Mouse (Mus musculus) CH12.LX (cell line): ENCODE results near the gene A3galt2. TPM values are rescaled to one million over a fixed set of nuclear protein-coding genes. Genes with fewer than 3 reads are reported as not detected.

Experiments
- DNase-seq: peaks from one replicate; pipeline ENCODE4 v3.0.0-alpha.2; 2013; ENCODE audit errors: extremely low read depth
- H3K27ac ChIP-seq: 2 replicates; pipeline ENCODE4 v1.5.1; 2012; ENCODE audit warnings: low read depth, mild to moderate bottlenecking, control low read depth, moderate library complexity; ENCODE audit not compliant: insufficient read depth
- H3K27me3 ChIP-seq: replicated peaks from 2 replicates; pipeline ENCODE3; 2012; ENCODE audit warnings: inconsistent platforms
- H3K36me3 ChIP-seq, 2 experiments: replicated peaks in 1 of 2; 2 replicates each; pipeline versions ENCODE3 to v1.6.1; 2012; ENCODE audit warnings: inconsistent platforms in 1 of 2, low read length in 1 of 2, mild to moderate bottlenecking in 1 of 2, mixed read lengths in 1 of 2, moderate library complexity in 1 of 2; ENCODE audit not compliant: control insufficient read depth in 1 of 2, insufficient read depth in 1 of 2
- H3K4me1 ChIP-seq, 2 experiments: 2 replicates each; pipeline ENCODE4 v1.6.1; 2012; ENCODE audit warnings: inconsistent platforms in 1 of 2, moderate library complexity in 1 of 2; ENCODE audit not compliant: insufficient read depth in 2 of 2, control insufficient read depth in 1 of 2
- H3K4me2 ChIP-seq: 2 replicates; pipeline ENCODE4 v1.6.1; 2012; ENCODE audit warnings: low read depth, mild to moderate bottlenecking, control low read depth; ENCODE audit not compliant: poor library complexity, insufficient read depth, severe bottlenecking
- H3K4me3 ChIP-seq, 3 experiments: fragments of 150-350 bp in 1 of 3; sonication (generic) in 1 of 3; replicated peaks in 1 of 3; 2 replicates each; pipeline versions ENCODE3 to v1.5.1; 2011 to 2012; ENCODE audit warnings: low read depth in 2 of 3, low read length in 2 of 3, mild to moderate bottlenecking in 2 of 3, moderate library complexity in 2 of 3, control low read depth in 1 of 3, improper control_type of control experiment in 1 of 3, inconsistent platforms in 1 of 3, mixed read lengths in 1 of 3; ENCODE audit not compliant: poor library complexity in 1 of 3
- H3K79me2 ChIP-seq: replicated peaks from 2 replicates; pipeline ENCODE4 v1.6.1; 2012; ENCODE audit warnings: mild to moderate bottlenecking, moderate library complexity; ENCODE audit not compliant: control insufficient read depth, poor library complexity, insufficient read depth, severe bottlenecking; ENCODE audit errors: extremely low read depth
- H3K9ac ChIP-seq: 2 replicates; pipeline ENCODE4 v1.6.1; 2012; ENCODE audit warnings: low read depth, mild to moderate bottlenecking, control low read depth, moderate library complexity; ENCODE audit not compliant: insufficient read depth
- H3K9me3 ChIP-seq: replicated peaks from 2 replicates; pipeline ENCODE3; 2012; ENCODE audit warnings: low read length, inconsistent platforms, mixed read lengths
- CHD1 ChIP-seq: IDR thresholded peaks from 2 replicates; pipeline ENCODE4 v1.6.1; 2012; ENCODE audit warnings: low read depth, low read length, improper control_type of control experiment, inconsistent platforms
- CHD2 ChIP-seq: IDR thresholded peaks from 2 replicates; pipeline ENCODE4 v1.6.1; 2011; ENCODE audit warnings: low read length, improper control_type of control experiment
- ELF1 ChIP-seq: IDR thresholded peaks from 2 replicates; pipeline ENCODE4 v1.6.1; 2014; ENCODE audit warnings: low read depth, mild to moderate bottlenecking, inconsistent platforms, low read length, improper control_type of control experiment
- EP300 ChIP-seq: IDR thresholded peaks from 2 replicates; pipeline ENCODE4 v1.6.1; 2011; ENCODE audit warnings: low read length, improper control_type of control experiment
- ETS1 ChIP-seq: conservative IDR thresholded peaks from 2 replicates; pipeline ENCODE4 v1.6.1; 2012; ENCODE audit warnings: low read depth, mild to moderate bottlenecking, inconsistent platforms, low read length, improper control_type of control experiment, moderate library complexity
- KAT2A ChIP-seq: IDR thresholded peaks from 2 replicates; pipeline ENCODE4 v1.6.1; 2012; ENCODE audit warnings: low read length, improper control_type of control experiment, inconsistent platforms; ENCODE audit not compliant: insufficient replicate concordance
- MAFK ChIP-seq: IDR thresholded peaks from 2 replicates; pipeline ENCODE4 v1.6.1; 2011; ENCODE audit warnings: low read length, improper control_type of control experiment; ENCODE audit not compliant: insufficient replicate concordance
- MAX ChIP-seq: IDR thresholded peaks from 2 replicates; pipeline ENCODE4 v1.6.1; 2011; ENCODE audit warnings: low read length, improper control_type of control experiment
- NELFE ChIP-seq: IDR thresholded peaks from 2 replicates; pipeline ENCODE4 v1.6.1; 2011; ENCODE audit warnings: low read depth, low read length, improper control_type of control experiment
- POLR2AphosphoS2 ChIP-seq: IDR thresholded peaks from 2 replicates; pipeline ENCODE4 v1.6.1; 2011; ENCODE audit warnings: low read depth, low read length, improper control_type of control experiment
- TCF12 ChIP-seq: IDR thresholded peaks from 2 replicates; pipeline ENCODE4 v1.6.1; 2014; ENCODE audit warnings: low read depth, mild to moderate bottlenecking, inconsistent platforms, low read length, improper control_type of control experiment
- dilution Hi-C: fragments of 300-500 bp; cut with MboI; formaldehyde crosslinking; loops from 2 replicates; pipeline ENCODE4 v1.14.3; 2020; ENCODE audit warnings: low sequenced_read_pairs; ENCODE audit not compliant: extremely low pct_unique_long_range_greater_than_20kb, extremely low pct_ligation_motif_present
- in situ Hi-C: fragments of 300-500 bp; cut with MboI; formaldehyde crosslinking; loops from 3 replicates; pipeline ENCODE4 v1.14.3; 2019; ENCODE audit warnings: low sequenced_read_pairs, low pct_ligation_motif_present, low pct_unique_long_range_greater_than_20kb, mixed read lengths
- polyA plus RNA-seq: library from polyadenylated mRNA; unstranded; fragments of >175 nt; gene quantifications from 2 replicates; pipeline ENCODE4 v1.2.1, GENCODE M21; 2012; ENCODE audit warnings: low read depth; ENCODE audit not compliant: insufficient read length
- total RNA-seq, 2 experiments: library from RNA; depleted of rRNA; stranded (reverse); fragments of 300-350 nt in 1 of 2; fragments of >200 nt in 1 of 2; gene quantifications; 2 replicates each; pipeline ENCODE4 v1.2.3; 2012 to 2014

A3galt2 gene
- total and polyA plus RNA-seq, 3 experiments, result 0.04 to 0.11 TPM; not detected in 1

- dilution Hi-C loops, result no loop called here
- Histone ChIP-seq H3K79me2 (no peaks in the 10 kb centered on the region), H3K27ac (no peak overlapping the region), H3K4me2 (no peak overlapping the region), H3K27me3 (no peaks in the 10 kb centered on the region), H3K36me3 (peaks cover 4 to 49% of the 10 kb centered on the region in 2 experiments), H3K4me1 (peaks cover 13 to 41% of the 10 kb centered on the region in 2 experiments), H3K4me3 (no peak overlapping the region), H3K9ac (no peak overlapping the region), H3K9me3 (no peaks in the 10 kb centered on the region)
- in situ Hi-C loops, result loop anchor here (10.0 kb wide), 3 partner anchors 139 to 369 kb away; no protein-coding TSS in a partner anchor
- TF ChIP-seq MAFK, result no peak
- no peak for TF ChIP-seq CHD1
- 0 out of 2 replicates have a peak, but pooled peaks have one; percentile 12 for TF ChIP-seq CHD2
- DNase-seq, result no peak
These were observed 39.6 kb upstream of the A3galt2 start for GRCm38 (mm10) chr4:128715241-128716204.

- Histone ChIP-seq H3K79me2 (no peaks in the 10 kb centered on the region), H3K9ac (no peak overlapping the region), H3K4me3 (no peak overlapping the region), H3K27me3 (no peaks in the 10 kb centered on the region)
- DNase-seq, result no peak
- TF ChIP-seq ETS1 (no peak), NELFE (no peak), CHD2 (no peak), KAT2A (no peak), ELF1 (no peak), POLR2AphosphoS2 (no peak), EP300 (no peak), MAX (no peak), CHD1 (no peak), TCF12 (no peak)
- TF ChIP-seq, all 38 proteins: peak for 0
- peaks cover 4 to 49% of the 10 kb centered on the region in 2 experiments for H3K36me3 ChIP-seq
- peaks cover 8 to 39% of the 10 kb centered on the region in 2 experiments; a peak in 3 of 4 replicates for H3K4me1 ChIP-seq
- no peak overlapping the region for H3K27ac ChIP-seq
- in situ Hi-C loops, result loop anchor here (10.0 kb wide), 3 partner anchors 139 to 369 kb away; no protein-coding TSS in a partner anchor
- dilution Hi-C loops, result no loop called here
- no peaks in the 10 kb centered on the region for H3K9me3 ChIP-seq
- H3K4me2 ChIP-seq, result no peak overlapping the region
These were observed 38.9 kb upstream of the A3galt2 start for GRCm38 (mm10) chr4:128716279-128716678.
